Mouse (Mus musculus) B cell, adult (primary cell): Measurements from ENCODE around the gene Skint8. TPM values are rescaled to one million over a fixed set of nuclear protein-coding genes. Genes with fewer than 3 reads are reported as not detected.

Experiments used
- total RNA-seq: library from RNA; stranded (reverse); gene quantifications from 4 replicates; pipeline ENCODE4 v1.2.4, GENCODE M21; 2023; ENCODE audit not compliant: inconsistent age

The Skint8 gene
- not detected in 4 replicates for total RNA-seq

DNA sequence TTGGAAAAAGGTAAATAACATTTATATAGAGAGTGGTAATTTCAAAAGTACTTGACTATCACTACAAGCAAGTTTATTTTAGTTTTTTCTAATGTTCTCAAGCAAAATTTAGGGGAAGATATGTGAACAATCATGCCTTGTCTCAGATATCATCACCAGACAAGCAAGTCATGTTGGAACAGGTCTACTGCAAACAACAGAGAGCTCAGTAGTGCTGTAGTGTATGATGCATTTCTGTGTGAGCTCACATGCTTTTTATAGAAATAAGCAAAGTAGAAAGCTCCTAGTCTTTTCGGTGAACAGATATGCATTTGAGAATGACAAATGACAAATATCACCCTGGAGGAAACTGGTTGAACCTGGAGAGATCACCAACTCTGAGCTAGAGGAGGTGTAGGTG is at the start of gene Skint8:
Gene Skint8, plus strand, starts transcription at position 301 of the 400 bp plus-strand sequence.

DNA sequence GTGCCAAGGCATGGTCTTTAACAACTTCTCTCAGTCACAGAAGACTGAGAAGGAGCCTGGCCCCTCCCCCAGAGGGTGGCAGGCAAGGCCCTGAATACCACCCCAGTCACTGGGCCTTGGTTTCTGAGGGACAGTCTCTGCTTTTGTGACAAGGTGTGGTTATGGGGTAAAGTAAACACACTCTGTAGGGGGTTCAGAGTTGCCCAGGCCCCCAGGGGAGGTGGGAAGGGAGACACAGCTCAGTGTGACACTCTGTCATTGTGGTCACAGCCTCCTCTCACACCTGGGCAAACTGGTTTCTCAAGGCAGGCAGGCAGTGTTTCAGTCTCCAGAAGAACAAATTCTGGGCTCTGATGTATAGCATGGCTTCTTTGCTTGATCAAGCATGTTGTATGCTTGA is 16.4 kb upstream of the Skint8 start, which contains the start of gene Slc5a9:
Gene Slc5a9, minus strand, starts transcription at position 144 of the 400 bp plus-strand sequence.

DNA sequence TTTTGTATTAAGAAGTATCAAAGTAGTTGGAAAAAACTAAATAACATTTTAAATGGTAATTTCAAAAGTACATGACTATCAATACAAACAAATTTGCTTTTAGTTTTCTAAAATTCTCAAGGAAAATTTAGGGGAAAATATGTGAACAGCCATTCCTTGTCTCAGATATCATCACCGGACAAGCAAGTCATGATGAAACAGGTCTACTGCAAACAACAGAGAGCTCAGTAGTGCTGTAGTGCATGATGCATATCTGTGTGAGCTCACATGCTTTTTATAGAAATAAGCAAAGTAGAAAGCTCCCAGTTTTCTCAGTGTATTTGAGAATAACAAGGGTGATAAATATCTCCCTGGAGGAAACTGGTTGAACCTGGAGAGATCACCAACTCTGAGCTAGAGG is 53.4 kb downstream of the Skint8 start, which contains the start of gene Skint7:
Gene Skint7, plus strand, starts transcription at position 301 of the 400 bp plus-strand sequence.

Other genes with a start within 250 kb of the Skint8 start
- gene Spata6, start 199.4 kb upstream of the Skint8 start, total RNA-seq: 13.3 to 20.6 TPM (median 17.6 TPM) in 4 replicates
- gene Slc5a9, start 16.5 kb upstream of the Skint8 start, total RNA-seq: not detected in 4 replicates
- gene Skint7, start 53.5 kb downstream of the Skint8 start, total RNA-seq: not detected in 4 replicates
- gene Skint1, start 86.9 kb downstream of the Skint8 start, total RNA-seq: not detected in 4 replicates
- not detected in 4 replicates for gene Skint4, start 152.6 kb downstream of the Skint8 start, total RNA-seq